Mouse (Mus musculus) olfactory bulb, adult 2 months (tissue): ENCODE results near the gene Mier2.

Experiments used
- CTCF ChIP-seq: fragments of 200-500 bp; IDR thresholded peaks from 2 replicates; pipeline ENCODE4 v1.5.1; 2012; ENCODE audit warnings: low read depth, mild to moderate bottlenecking, low read length, moderate library complexity; ENCODE audit not compliant: insufficient read depth
- POLR2A ChIP-seq: fragments of 200-500 bp; IDR thresholded peaks from 2 replicates; pipeline ENCODE4 v1.6.1; 2012; ENCODE audit warnings: mild to moderate bottlenecking, low read depth, low read length, moderate library complexity; ENCODE audit not compliant: insufficient read depth

- TF ChIP-seq CTCF = no peak
- no peak for TF ChIP-seq POLR2A
Measured at GRCm38 (mm10) chr10:79550366-79550765, 4.6 kb downstream of the Mier2 start.
